Mouse (Mus musculus) cerebellum, adult (tissue): Measurements from ENCODE around the gene Bex2.

Source experiments
- ATAC-seq: cut with Nextera tagmentation; 2 replicates; pipeline ENCODE4 v1.9.2; 2017; ENCODE audit warnings: mild to moderate bottlenecking, moderate library complexity, mixed read lengths; ENCODE audit not compliant: insufficient number of reproducible peaks, low FRiP score, low TSS enrichment

Gene Bex2

GRCm38 (mm10) chrX:136068020-136068419, at the start of gene Bex2:
Gene Bex2 (minus strand): TSS chrX:136068236.
- peak; percentile 97 for ATAC-seq

GRCm38 (mm10) chrX:136115419-136115961, 47.5 kb upstream of the Bex2 start:
- ATAC-seq, result peak; percentile 98

- ATAC-seq, result no peak
Observed at GRCm38 (mm10) chrX:136115015-136115414, 47.0 kb upstream of the Bex2 start.

DNA sequence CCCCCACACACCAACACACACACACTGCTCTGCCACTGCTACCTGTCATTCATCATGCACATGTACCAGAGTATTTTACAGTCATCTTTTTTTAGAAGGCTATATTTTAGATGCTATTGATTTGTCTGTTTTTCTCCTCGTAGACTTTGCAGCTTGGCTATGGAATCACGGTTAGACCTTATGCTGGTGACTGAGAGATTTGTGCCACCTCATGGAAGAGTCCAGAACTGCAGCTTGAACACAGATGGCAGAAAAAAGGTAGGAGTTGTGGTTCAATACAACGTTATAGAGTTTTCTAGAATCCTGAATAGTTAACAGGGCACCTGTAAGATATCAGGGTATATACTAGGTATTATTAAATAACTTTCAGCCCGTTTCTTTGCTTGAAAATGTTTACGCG, 39.9 kb upstream of the Bex2 start:
- peak; percentile 61 for ATAC-seq

DNA sequence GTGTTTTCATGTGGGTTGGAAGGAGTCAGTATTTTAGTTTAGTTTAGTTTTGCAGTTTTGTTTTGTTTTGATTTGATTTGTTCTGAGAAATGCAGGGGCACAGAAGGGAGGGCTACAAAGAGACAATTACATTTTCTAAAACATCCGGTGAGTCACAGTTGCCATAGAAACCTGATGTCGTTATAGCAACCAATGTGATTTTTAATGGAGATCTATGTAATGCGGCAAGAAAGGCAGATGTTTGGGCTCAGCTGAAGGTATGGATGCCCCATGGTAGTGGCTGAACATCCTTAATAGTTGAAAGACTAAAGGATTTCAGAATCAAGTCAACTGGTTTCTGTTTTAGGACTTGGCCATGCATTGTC, 36.7 kb upstream of the Bex2 start:
- ATAC-seq, result no peak

- no peak for ATAC-seq
Observed at GRCm38 (mm10) chrX:136104046-136104723, 36.1 kb upstream of the Bex2 start.

DNA sequence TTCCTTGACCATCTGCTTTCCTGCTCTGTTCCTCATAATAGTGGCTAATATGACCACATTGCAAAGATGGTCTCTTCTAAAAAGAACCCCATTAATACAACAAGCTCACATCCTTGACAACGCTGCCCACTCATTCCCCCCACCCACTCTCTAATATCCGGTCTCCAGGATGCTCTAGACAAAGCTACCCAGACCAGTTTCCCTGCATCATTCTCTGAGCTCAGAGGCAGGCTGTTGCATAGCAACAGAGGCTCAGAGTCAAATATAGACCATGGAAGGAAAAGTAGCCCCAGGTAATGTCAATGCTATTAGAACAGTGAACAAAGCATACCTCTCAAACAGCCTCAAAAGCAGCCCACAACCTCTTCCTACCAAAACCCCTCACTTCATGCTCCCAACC, 26.4 kb upstream of the Bex2 start:
- ATAC-seq, result no peak

DNA sequence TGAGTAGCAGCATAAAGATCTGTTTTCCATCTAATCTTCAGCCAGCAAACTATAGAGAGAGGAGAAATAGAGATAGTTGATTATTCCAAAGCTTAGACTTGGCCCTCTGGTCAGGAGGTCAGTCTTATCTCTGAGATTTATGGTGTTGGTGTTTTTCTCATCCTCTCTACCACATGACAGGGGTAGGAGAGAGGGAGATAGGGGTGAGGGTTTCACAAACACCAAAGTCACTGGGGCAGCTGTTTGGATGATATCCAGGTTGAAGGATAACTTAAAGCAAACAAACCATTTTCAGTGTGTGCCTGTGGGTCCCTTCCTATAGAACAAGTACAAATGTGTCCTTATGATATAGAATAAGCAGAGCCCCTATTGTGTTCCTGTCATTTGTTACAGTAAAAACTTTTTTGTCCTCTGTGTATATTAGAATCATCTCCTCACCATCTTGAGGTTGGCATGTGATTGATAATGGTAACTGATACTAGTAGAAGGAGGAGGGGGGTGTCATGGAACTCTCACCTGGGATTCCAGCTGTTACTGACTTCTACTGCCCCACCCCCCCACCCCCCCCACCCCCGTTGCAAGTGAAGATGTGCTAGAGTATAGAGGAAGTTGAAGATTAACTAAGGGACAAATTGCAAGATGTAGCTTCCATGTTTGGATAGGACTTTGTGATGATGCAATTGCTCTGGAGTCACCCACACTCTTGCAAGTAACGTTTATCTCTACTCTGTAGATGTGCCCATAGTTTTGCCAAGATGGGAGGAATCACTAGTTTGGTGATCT, 24.7 kb upstream of the Bex2 start:
- ATAC-seq, result no peak

DNA sequence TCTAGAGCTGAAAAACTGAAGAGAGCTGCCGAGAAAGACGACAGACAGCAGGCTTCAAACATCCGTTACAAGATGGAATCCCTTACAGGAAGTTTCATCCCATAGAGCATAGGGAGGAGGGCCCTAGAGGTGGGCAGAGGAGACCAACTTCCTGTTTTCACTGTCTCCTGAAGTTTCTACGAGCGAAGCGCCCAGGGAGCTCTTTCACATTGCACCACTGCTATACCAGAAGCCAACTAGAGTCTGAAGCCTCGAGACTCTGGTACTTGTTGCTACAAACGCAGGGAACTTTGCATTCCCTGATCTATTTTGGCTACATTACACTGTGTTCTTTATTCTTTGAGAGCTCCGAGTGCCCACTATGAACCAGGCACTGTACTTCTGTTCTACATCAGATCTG, 17.1 kb upstream of the Bex2 start, which contains the start of gene Nxf3:
TSS of gene Nxf3 (minus strand) at position 101 of the 400 bp plus-strand sequence.
- no peak for ATAC-seq

DNA sequence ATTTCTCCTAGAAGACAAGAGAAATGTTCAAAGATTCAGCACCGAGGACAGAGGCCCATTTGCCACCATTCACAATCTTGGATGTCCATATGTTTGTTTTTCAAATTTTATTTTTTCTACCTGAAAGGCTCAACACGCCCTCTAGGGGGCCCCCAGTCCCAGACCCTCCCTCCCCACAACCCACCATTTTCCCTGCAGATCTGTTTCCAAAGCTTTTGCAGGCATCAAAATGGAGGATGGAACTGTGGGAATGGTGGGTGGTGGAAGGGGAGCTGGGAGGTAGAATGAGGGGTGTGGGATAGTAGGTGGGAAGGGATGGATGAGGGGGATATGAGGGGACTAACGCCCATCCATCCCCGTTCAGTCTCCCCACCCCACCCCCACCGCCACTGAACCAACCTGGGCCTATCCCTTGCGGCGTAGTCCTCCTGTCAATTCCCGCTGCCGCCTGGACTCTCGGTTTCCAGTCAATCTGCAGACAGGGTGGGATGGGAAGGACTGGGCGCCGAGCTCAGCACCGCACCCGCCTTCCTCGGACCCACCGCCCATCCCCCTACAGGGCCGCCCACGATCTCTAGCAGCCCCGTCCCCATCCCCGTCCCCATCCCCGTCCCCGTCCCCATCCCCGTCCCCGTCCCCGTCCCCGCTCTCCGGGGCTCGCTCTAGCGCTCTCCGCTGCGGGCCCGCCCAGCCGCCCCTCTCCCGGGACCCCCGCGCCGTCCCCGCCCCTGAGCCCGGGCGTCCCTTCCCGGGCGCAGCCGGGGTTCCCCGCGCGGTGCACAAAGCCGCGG, 640 bp downstream of the Bex2 start:
- ATAC-seq, result 0 out of 2 replicates have a peak, but pooled peaks have one; percentile 22

DNA sequence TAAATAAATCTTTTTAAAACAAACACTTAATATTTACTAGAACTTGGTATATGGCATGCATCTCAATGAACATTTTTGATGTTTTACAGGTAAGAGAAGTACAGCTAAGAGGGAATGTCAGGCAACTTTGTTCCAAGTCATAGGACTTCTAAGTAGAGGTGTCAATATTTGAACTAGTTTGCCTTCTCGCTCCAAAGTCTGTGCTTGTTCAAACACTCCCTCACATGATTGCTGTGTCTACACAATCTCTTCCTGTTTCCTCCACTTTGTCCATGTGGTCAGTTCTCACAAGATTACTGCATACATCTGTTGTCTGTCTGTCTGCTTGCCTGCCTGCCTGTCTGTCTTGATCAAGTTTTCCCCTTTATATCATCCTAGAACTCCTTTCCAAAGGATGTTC, 7.3 kb downstream of the Bex2 start:
- no peak for ATAC-seq

DNA sequence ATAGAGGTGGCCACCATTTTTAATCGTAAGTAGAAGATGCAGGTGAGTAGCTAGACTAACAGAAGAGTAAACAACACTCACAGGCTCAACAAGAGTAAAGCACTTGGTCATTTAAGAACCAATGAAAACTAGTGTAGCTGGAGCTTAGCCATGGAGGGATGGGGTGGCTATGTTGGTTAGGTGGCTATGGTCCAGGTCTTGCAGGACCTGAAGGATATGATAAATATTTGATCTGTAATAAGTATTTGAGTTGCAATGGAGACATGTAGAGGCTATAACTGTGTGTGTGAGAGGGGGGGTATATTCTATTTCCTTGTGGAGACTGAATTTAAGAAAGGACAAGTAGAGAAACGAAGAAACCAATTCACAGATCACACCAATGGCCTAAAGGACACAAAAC, 16.8 kb downstream of the Bex2 start:
- ATAC-seq, result no peak

- peak; percentile 64; the same call in 1 of the 2 replicates for ATAC-seq
Observed at GRCm38 (mm10) chrX:136047528-136047927, 20.5 kb downstream of the Bex2 start.

- no peak for ATAC-seq
Observed at GRCm38 (mm10) chrX:136043726-136044125, 24.3 kb downstream of the Bex2 start.

- peak; percentile 90 for ATAC-seq
Observed at GRCm38 (mm10) chrX:136032799-136033763, 35.0 kb downstream of the Bex2 start, which contains the start of gene Arxes1. Gene Arxes1 (plus strand): TSS chrX:136033367.

GRCm38 (mm10) chrX:136030331-136030730, 37.7 kb downstream of the Bex2 start:
- no peak for ATAC-seq
